Mouse (Mus musculus): ENCODE results near the gene Gm20683.

The Gm20683 gene

GRCm38 (mm10) chr17:25841117-25841880, at the start of gene Gm20683:
TSS of gene Gm20683 (minus strand) at chr17:25841763.
- DNase-seq (ENCODE audit: low spot score in 2 of 2): no peak

DNA sequence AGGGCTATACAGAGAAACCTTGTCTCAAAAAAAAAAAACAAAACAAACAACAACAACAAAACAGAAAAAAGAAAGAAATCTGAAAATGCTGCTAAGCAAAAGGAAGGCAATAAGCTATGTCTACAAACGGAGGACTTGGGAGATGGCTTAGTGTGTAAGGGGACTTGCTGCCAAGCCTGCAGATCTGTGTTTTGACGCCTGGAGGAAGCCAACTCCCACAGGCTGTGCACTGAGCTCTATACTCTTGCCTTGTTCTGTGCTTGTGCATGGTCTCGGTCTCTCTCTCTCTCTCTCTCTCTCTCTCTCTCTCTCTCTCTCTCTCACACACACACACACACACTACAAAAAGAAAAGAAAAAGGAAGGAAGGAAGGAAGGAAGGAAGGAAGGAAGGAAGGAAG, 47.3 kb upstream of the Gm20683 start:
- no peak for DNase-seq (ENCODE audit: low spot score in 2 of 2)

GRCm38 (mm10) chr17:25887467-25887866, 45.9 kb upstream of the Gm20683 start:
- no peak for DNase-seq (ENCODE audit: low spot score in 2 of 2)

- DNase-seq (ENCODE audit: low spot score in 2 of 2): no peak
Observed at GRCm38 (mm10) chr17:25886806-25887205, 45.2 kb upstream of the Gm20683 start.

- no peak for DNase-seq (ENCODE audit: low spot score in 2 of 2)
Observed at GRCm38 (mm10) chr17:25885636-25886035, 44.1 kb upstream of the Gm20683 start.

DNA sequence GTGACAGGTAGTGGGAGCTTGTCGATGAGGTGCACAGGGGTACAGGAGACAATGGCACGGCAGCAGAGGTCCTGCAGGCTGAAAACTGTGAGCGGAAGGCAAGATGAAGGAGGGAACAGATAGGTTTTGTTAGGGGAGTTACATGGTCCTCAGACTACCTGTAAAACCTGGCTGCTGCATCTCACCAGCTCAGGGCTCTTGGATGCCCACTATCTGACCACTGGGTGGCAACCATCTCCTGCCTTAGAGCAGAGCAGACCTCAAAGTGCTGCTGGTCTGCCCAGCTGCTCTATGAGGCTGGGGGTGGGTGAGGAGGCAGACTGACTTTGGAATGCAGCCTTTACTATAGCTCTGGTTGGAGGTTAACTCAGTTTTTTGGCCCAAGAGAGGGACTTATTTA, 42.3 kb upstream of the Gm20683 start:
- no peak for DNase-seq (ENCODE audit: low spot score in 2 of 2)

- DNase-seq (ENCODE audit: low spot score in 2 of 2): no peak
Observed at GRCm38 (mm10) chr17:25883268-25883667, 41.7 kb upstream of the Gm20683 start.

GRCm38 (mm10) chr17:25882306-25882705, 40.7 kb upstream of the Gm20683 start:
- no peak for DNase-seq (ENCODE audit: low spot score in 2 of 2)

DNA sequence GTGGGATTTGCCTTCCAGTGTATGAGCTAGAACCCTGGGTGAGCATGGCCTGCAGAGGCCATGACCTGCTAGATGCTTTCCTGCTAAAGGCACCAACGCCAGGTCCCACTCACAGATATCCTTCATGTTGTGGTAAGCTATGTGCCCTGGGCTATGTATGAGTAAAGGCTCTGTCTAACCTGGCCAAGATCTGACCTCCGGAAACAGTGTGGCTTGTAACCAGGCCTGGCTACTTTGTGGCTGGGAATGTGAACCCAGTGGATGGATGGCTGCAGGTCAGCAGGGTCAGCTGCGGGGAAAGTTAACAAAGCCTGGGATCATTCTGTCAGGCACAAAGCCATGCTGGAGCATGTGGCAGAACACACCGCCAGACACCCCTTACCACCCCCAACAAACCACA, 40.1 kb upstream of the Gm20683 start:
- no peak for DNase-seq (ENCODE audit: low spot score in 2 of 2)

DNA sequence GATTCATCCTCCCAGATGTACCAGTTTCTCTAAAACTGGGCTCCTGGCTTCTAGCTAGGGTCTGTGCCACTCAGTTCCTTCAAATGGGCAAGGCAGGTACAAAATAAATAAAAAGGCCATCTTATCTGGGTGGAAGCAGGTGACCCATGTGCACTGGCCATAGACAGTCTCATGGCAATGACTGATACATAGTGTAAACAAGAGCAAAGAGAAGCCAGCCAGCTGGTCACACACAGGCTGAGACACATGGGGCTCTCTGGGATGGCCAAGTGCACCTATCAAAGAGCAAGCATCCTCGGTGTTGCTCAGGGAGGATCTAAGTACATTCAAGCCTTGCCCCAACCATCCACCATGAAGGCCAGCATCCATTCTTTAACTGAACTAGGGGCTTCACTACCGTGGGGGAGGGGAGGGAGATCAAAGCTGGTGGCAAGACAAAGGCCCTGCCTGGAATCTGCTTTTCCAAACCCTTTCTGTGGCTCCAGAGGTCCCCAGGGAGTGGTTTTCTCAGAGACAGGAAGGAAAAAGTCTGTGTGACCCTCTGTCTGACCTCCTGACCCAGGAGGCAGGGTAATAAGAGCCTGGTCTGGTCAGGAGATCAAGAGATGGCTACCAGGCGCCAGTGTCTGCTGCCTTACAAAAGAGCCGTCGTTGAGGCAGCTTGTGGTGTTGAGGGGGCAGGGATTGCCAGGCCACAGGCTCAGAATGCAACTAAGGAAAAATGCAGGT, 39.5 kb upstream of the Gm20683 start:
- DNase-seq (ENCODE audit: low spot score in 2 of 2): no peak

GRCm38 (mm10) chr17:25880196-25880910, 38.8 kb upstream of the Gm20683 start, which contains the start of gene Wfikkn1:
TSS of gene Wfikkn1 (minus strand) at chr17:25880858.
- DNase-seq (ENCODE audit: low spot score in 2 of 2): no peak

DNA sequence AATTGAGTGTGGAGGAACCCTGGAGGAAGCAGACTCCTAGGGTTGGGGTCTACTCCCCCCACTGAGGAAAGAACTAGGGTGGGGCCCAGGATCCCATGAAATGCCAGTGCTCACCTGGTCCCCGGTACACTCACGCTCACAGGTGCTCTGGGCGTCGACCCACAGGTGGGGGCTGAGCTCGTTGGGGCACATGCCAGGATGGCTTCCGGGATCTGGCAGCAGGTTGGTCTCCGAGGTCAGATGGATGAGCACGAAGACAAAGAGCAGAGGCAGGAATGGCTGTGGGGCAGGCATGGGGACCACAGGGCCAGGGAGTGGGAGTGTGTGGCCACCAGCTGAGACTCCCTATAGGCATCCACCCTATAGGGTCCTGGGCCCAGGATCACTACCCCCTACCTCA, 38.2 kb upstream of the Gm20683 start:
- no peak for DNase-seq (ENCODE audit: low spot score in 2 of 2)

DNA sequence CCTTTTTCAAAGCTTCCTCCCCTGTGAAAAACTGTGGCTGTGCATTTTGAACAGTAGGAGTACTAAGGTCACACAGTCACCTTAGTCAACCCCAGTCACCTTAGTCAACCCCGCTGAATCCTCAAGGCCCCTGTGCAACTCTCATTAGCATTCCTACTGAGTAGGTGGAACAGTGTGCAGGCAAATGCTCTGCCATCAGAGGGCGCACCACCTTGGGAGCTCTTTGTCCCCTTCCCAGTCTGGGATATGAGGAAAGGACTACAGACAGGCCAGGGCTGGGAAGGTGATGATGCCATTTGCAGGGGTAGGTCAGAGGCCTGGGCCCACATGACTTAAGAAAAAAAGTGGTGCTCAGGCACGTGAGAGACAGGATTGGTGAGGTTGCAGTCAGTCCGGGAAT, 37.7 kb upstream of the Gm20683 start:
- DNase-seq (ENCODE audit: low spot score in 2 of 2): no peak

DNA sequence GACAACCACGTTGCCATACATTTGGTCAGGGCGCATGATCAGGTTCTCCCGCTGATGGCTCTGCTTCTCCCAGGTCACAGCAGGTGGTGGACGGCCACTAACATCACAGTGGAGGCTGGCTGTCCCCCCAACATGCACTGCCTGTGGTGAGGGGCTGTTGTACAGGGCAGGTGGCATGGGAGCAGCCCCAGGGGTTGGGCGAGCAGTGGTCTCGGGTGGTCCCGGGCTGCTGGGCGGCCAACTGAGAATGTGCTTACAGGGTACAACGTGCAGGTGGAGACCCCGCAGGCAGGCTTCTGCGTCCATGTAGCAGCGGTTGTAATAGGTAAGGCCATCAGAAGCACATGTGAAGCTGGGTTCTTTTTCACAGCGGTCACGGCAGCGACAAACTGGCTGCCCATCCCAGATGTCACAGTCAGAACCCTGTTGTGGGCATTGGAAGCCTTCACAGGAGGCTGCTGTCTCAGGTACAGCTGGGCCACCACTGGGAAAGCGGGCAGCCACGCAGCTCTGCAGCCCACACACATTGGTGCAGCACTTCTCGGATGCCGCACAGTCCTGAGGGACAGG, 37.1 kb upstream of the Gm20683 start:
- DNase-seq (ENCODE audit: low spot score in 2 of 2): no peak

- DNase-seq (ENCODE audit: low spot score in 2 of 2): no peak
Observed at GRCm38 (mm10) chr17:25877741-25878610, 36.4 kb upstream of the Gm20683 start.

GRCm38 (mm10) chr17:25877025-25877424, 35.5 kb upstream of the Gm20683 start:
- DNase-seq (ENCODE audit: low spot score in 2 of 2): no peak

- DNase-seq (ENCODE audit: low spot score in 2 of 2): no peak
Observed at GRCm38 (mm10) chr17:25876347-25876915, 34.9 kb upstream of the Gm20683 start.

DNA sequence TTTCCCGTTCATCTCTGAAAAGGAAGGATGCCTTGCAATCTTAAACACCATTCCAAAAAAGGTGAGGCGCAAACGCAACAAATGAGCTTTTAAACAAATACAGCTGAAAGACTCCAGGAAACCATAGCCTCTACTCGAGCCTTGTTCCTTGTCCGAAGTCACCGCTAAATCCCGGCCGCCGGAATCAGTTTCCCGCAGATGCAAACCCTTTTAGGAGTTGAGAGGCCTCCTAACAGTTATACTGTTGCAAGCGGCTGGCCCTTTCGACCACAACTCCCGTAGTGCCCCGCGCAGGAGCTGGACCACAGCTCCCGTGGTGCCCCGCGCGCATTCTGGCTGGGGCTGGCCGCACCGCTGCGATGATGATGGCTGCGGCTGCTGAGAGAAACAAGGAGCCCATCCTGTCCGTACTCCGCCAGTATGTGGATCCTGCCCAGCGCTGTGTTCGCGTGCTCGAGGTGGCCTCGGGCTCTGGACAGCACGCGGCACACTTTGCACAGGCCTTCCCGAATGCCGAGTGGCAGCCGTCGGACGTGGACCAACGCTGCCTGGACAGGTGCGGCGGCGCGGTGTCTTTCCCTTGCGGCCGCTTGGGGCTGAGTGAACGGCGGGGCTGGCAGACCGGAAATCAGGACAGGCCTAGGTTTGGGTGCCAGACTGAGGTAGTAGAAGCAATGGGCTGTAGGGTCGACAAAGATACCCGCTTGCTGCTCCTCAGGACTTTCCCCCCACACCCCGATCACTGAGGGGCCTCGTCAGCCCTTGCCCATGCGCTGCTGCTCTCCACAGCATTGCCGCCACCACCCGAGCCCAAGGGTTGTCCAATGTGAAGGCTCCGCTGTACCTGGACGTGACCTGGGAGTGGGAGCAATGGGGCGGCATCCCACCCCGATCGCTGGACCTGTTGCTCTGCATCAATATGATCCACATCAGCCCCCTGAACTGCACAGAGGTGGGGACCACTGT, 33.9 kb upstream of the Gm20683 start:
- peak; percentile 86 to 89 for DNase-seq (ENCODE audit: low spot score in 2 of 2)

- peak; percentile 94 for DNase-seq (ENCODE audit: low spot score in 2 of 2)
Observed at GRCm38 (mm10) chr17:25874721-25875170, 33.2 kb upstream of the Gm20683 start, which contains the start of gene Mettl26. TSS of gene Mettl26 (plus strand) at chr17:25875074.
